Mouse (Mus musculus): ENCODE results near the gene Slc27a1. TPM values are rescaled to one million over a fixed set of nuclear protein-coding genes. Genes with fewer than 3 reads are reported as not detected.

Slc27a1 gene
- polyA plus RNA-seq, 1 experiment from 2014 or later: 35.2 TPM

DNA sequence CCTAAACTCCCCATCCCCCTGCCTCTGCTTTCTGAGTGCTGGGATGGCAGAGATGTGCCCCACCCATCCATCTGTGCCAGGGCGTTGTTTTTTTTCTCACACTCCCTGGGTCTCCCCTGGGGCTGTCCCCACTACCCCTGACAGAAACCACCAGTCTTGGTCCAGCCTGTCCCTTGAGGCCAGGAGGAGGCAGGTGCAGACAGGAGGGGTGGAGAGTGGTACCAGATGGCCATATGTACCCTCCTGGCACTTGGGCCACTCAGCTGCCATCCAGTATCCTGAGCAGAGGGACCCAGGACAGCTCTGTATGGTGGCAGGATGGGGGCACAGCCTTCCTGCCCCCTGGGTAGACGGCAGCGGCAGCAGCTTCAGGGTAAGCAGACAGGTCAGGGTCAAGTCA lies 28.8 kb downstream of the Slc27a1 start, which contains the start of gene Fam129c:
Gene Fam129c (plus strand): TSS at position 198 of the 400 bp plus-strand sequence.
- Histone ChIP-seq H3K9me3 (replicated peaks; ENCODE audit: control insufficient read depth, low read length) (no peaks in the 10 kb centered on the region), H3K4me3 (replicated peaks; ENCODE audit: low read length) (no peak within 1 kb of the TSS), H3K4me2 (ENCODE audit: low read depth, low read length) (no peak within 1 kb of the TSS), H3K4me1 (ENCODE audit: control insufficient read depth, insufficient read depth, low read length) (peaks cover 18% of the 10 kb centered on the region), H3K9ac (ENCODE audit: low read length) (no peak within 1 kb of the TSS), H3K27me3 (ENCODE audit: control insufficient read depth, insufficient read depth, low read length) (peaks cover 7% of the 10 kb centered on the region), H3K27ac (ENCODE audit: low read length) (no peak within 1 kb of the TSS), H3K36me3 (ENCODE audit: control insufficient read depth, insufficient read depth, low read length) (no peaks in the 10 kb centered on the region; the same call in 1 of the 2 replicates)
- ATAC-seq (ENCODE audit: insufficient read depth, low FRiP score): no peak
- 82% methylated on average over 3 of the region's 3 CpGs for WGBS

DNA sequence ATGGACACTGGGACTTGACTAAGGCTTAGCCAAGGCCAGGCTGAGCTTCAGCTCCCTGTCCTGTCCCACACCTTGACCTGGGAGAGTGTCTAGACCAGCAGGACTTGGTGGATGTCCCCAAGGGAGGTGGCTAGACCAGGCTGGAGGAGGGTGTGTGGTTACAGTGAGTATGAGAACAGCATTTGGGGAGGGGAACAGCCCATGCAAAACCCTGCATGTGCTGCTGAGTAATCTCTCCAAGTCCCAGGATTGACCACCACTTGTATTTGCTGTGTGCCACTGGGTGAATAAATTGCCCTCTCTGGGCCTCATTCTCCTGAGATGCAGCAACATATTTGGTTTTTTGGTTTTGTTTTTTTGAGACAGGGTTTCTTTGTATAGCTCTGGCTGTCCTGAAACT lies 29.7 kb downstream of the Slc27a1 start:
- no peak overlapping the region for H3K4me3 ChIP-seq (replicated peaks; ENCODE audit: low read length)
- ATAC-seq (ENCODE audit: insufficient read depth, low FRiP score): no peak

GRCm38 (mm10) chr8:71598841-71599240 lies 30.2 kb downstream of the Slc27a1 start:
- H3K4me2 ChIP-seq (ENCODE audit: low read depth, low read length): no peak overlapping the region
- H3K27me3 ChIP-seq (ENCODE audit: control insufficient read depth, insufficient read depth, low read length): peaks cover 10% of the 10 kb centered on the region
- no peaks in the 10 kb centered on the region for H3K9me3 ChIP-seq (replicated peaks; ENCODE audit: control insufficient read depth, low read length)
- H3K4me3 ChIP-seq (replicated peaks; ENCODE audit: low read length): no peak overlapping the region
- no peak for ATAC-seq (ENCODE audit: insufficient read depth, low FRiP score)
- 92% methylated on average over 5 of the region's 5 CpGs for WGBS
- no peak overlapping the region for H3K9ac ChIP-seq (ENCODE audit: low read length)
- no peak overlapping the region for H3K27ac ChIP-seq (ENCODE audit: low read length)
- peaks cover 16% of the 10 kb centered on the region for H3K4me1 ChIP-seq (ENCODE audit: control insufficient read depth, insufficient read depth, low read length)
- no peaks in the 10 kb centered on the region; the same call in 1 of the 2 replicates for H3K36me3 ChIP-seq (ENCODE audit: control insufficient read depth, insufficient read depth, low read length)

More for the DNA sequence above, 29.7 kb downstream of the Slc27a1 start:
- Histone ChIP-seq H3K9ac (ENCODE audit: low read length) (no peak overlapping the region), H3K9me3 (replicated peaks; ENCODE audit: control insufficient read depth, low read length) (no peaks in the 10 kb centered on the region), H3K27ac (ENCODE audit: low read length) (no peak overlapping the region), H3K27me3 (ENCODE audit: control insufficient read depth, insufficient read depth, low read length) (peaks cover 10% of the 10 kb centered on the region), H3K36me3 (ENCODE audit: control insufficient read depth, insufficient read depth, low read length) (no peaks in the 10 kb centered on the region; the same call in 1 of the 2 replicates), H3K4me1 (ENCODE audit: control insufficient read depth, insufficient read depth, low read length) (peaks cover 17% of the 10 kb centered on the region), H3K4me2 (ENCODE audit: low read depth, low read length) (no peak overlapping the region)

DNA sequence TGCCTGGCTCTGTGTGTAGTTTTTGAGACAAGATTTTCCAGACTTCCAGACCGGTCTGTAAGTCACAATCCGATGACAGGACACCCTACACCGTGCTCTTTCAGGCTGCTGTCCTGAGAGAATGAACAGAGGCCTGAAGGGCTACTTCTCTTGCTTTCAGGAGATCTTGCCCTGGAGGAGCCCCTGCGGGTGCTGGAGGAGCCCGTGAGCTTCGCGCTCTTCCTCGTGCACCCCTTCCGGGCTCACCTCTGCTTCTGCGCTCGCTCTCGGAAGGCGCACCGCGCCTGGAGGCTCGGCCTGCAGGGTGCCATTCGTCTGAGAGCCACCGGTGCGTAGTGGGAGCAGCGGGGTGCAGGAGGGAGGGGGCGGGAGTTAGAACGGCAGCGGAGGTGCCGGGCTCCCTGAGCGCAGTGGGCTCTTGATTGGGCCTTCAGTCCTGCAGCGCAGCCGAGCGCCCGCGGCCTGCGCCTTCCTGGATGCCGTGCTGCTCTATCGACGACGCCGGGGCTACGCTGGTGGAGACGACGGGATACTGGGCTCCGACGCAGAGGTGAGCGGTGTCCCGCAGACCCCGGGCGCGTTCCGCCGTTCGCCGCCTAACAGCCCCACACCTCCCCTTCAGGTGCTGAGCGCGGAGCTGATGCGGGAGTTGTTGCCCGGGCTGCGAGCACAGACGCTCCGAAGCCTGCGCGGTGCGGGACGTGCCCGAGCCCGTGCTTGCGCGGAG lies 33.4 kb downstream of the Slc27a1 start:
- Histone ChIP-seq H3K27ac (ENCODE audit: low read length) (peak overlapping the region; percentile 36; the same call in 1 of the 2 replicates), H3K27me3 (ENCODE audit: control insufficient read depth, insufficient read depth, low read length) (peaks cover 10% of the 10 kb centered on the region), H3K9ac (ENCODE audit: low read length) (peak overlapping the region; percentile 59), H3K4me1 (ENCODE audit: control insufficient read depth, insufficient read depth, low read length) (peaks cover 12% of the 10 kb centered on the region), H3K4me3 (replicated peaks; ENCODE audit: low read length) (peak overlapping the region; percentile 43), H3K4me2 (ENCODE audit: low read depth, low read length) (peak overlapping the region; percentile 70), H3K36me3 (ENCODE audit: control insufficient read depth, insufficient read depth, low read length) (no peaks in the 10 kb centered on the region), H3K9me3 (replicated peaks; ENCODE audit: control insufficient read depth, low read length) (no peaks in the 10 kb centered on the region)
- 4% methylated on average over 65 of the region's 65 CpGs for WGBS
- 0 out of 2 replicates have a peak, but pooled peaks have one; percentile 5 for ATAC-seq (ENCODE audit: insufficient read depth, low FRiP score)

- Histone ChIP-seq H3K9ac (ENCODE audit: low read length) (peak overlapping the region; percentile 59), H3K27ac (ENCODE audit: low read length) (peak overlapping the region; percentile 36; the same call in 1 of the 2 replicates), H3K4me2 (ENCODE audit: low read depth, low read length) (peak overlapping the region; percentile 70), H3K9me3 (replicated peaks; ENCODE audit: control insufficient read depth, low read length) (no peaks in the 10 kb centered on the region), H3K36me3 (ENCODE audit: control insufficient read depth, insufficient read depth, low read length) (no peaks in the 10 kb centered on the region), H3K4me1 (ENCODE audit: control insufficient read depth, insufficient read depth, low read length) (peaks cover 12% of the 10 kb centered on the region), H3K27me3 (ENCODE audit: control insufficient read depth, insufficient read depth, low read length) (peaks cover 10% of the 10 kb centered on the region), H3K4me3 (replicated peaks; ENCODE audit: low read length) (peak overlapping the region; percentile 43)
- WGBS: under 1% methylated on average over 32 of the region's 32 CpGs
- peak; percentile 93 for ATAC-seq (ENCODE audit: insufficient read depth, low FRiP score)
Measured at GRCm38 (mm10) chr8:71602666-71603334, 34.1 kb downstream of the Slc27a1 start.

GRCm38 (mm10) chr8:71604021-71604420 lies 35.3 kb downstream of the Slc27a1 start:
- ATAC-seq (ENCODE audit: insufficient read depth, low FRiP score): no peak
- 53% methylated on average over 7 of the region's 7 CpGs for WGBS

DNA sequence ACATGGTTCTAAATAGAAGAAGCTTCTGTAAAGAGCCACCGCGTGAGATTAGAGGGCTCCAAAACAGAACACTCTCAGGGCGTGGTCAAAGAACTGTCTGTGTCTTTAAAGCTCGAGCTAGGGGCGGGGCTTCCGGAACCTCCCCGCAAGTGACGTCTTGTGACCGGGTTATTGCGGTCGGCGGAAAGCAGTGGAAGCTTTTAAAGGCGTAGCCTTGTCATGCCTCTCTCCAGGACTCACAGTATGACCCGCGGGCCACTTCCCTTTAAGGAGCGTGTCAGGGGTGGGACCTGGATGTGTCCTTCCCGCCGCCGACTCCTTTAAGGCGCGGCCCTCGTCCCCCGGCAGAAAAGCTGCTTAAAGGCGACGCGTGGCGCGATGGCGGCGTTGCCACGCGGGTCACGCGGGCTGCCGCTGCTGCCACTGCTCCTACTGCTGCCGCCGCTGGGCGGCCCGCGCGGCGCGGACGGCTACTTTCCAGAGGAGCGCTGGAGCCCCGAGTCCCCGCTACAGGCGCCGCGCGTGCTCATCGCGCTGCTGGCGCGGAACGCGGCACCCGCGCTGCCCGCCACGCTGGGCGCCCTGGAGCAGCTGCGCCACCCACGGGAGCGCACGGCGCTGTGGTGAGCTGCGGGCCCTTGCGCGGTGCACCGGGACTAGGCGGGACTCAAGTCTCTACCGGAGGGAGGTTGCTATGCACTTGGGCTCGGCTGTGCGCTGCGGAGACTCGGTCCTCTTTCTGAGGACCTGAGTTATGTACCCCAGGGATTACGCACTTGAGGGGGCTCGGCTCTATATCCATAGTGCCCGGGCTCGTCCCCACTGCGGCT lies 42.4 kb downstream of the Slc27a1 start, which contains the start of gene Colgalt1:
Gene Colgalt1 (plus strand): TSS at position 177 of the 830 bp plus-strand sequence.
- ATAC-seq (ENCODE audit: insufficient read depth, low FRiP score): peak; percentile 99
- peaks cover 12% of the 10 kb centered on the region for H3K4me1 ChIP-seq (ENCODE audit: control insufficient read depth, insufficient read depth, low read length)
- no peaks in the 10 kb centered on the region for H3K9me3 ChIP-seq (replicated peaks; ENCODE audit: control insufficient read depth, low read length)
- no peaks in the 10 kb centered on the region for H3K27me3 ChIP-seq (ENCODE audit: control insufficient read depth, insufficient read depth, low read length)
- H3K9ac ChIP-seq (ENCODE audit: low read length): peak within 1 kb of the TSS; percentile 92
- peak within 1 kb of the TSS; percentile 76 for H3K4me3 ChIP-seq (replicated peaks; ENCODE audit: low read length)
- H3K4me2 ChIP-seq (ENCODE audit: low read depth, low read length): peak within 1 kb of the TSS; percentile 86
- peaks cover 10% of the 10 kb centered on the region; the same call in 1 of the 2 replicates for H3K36me3 ChIP-seq (ENCODE audit: control insufficient read depth, insufficient read depth, low read length)
- H3K27ac ChIP-seq (ENCODE audit: low read length): peak within 1 kb of the TSS; percentile 84
- under 1% methylated on average over 82 of the region's 82 CpGs for WGBS

More at GRCm38 (mm10) chr8:71604021-71604420, 35.3 kb downstream of the Slc27a1 start:
- peaks cover 12% of the 10 kb centered on the region for H3K4me1 ChIP-seq (ENCODE audit: control insufficient read depth, insufficient read depth, low read length)
- H3K27me3 ChIP-seq (ENCODE audit: control insufficient read depth, insufficient read depth, low read length): peaks cover 10% of the 10 kb centered on the region
- no peak overlapping the region for H3K27ac ChIP-seq (ENCODE audit: low read length)
- H3K36me3 ChIP-seq (ENCODE audit: control insufficient read depth, insufficient read depth, low read length): no peaks in the 10 kb centered on the region
- no peak overlapping the region for H3K4me2 ChIP-seq (ENCODE audit: low read depth, low read length)
- 0 out of 2 replicates have a peak overlapping the region, but pooled peaks have one; percentile 44 for H3K9ac ChIP-seq (ENCODE audit: low read length)
- H3K9me3 ChIP-seq (replicated peaks; ENCODE audit: control insufficient read depth, low read length): no peaks in the 10 kb centered on the region
- H3K4me3 ChIP-seq (replicated peaks; ENCODE audit: low read length): no peak overlapping the region

DNA sequence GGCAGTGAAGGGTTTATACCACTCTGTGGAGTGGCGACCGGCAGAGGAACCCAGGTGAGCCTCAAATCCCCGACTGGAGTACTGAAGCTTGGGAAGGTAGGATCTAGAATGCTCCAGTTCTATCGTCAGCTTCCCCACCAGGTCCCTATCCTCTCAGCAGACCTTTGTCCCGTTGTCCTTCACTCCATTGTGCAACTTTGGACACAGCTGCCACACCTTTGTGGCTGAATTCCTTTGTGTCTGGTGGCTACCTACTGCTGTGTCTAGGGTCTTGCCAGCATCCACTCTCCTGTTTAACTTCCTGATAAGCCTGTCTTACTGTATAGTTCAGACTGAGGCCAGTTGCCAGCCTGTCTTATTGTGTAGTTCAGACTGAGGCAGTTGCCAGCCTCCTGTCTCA lies 43.5 kb downstream of the Slc27a1 start:
- H3K27me3 ChIP-seq (ENCODE audit: control insufficient read depth, insufficient read depth, low read length): no peaks in the 10 kb centered on the region
- peaks cover 12% of the 10 kb centered on the region for H3K4me1 ChIP-seq (ENCODE audit: control insufficient read depth, insufficient read depth, low read length)
- no peaks in the 10 kb centered on the region for H3K9me3 ChIP-seq (replicated peaks; ENCODE audit: control insufficient read depth, low read length)
- ATAC-seq (ENCODE audit: insufficient read depth, low FRiP score): no peak
- H3K36me3 ChIP-seq (ENCODE audit: control insufficient read depth, insufficient read depth, low read length): peaks cover 14% of the 10 kb centered on the region; the same call in 1 of the 2 replicates
- peak overlapping the region; percentile 92 for H3K9ac ChIP-seq (ENCODE audit: low read length)
- no peak overlapping the region for H3K27ac ChIP-seq (ENCODE audit: low read length)
- WGBS: 37% methylated on average over 5 of the region's 5 CpGs
- peak overlapping the region; percentile 76 for H3K4me3 ChIP-seq (replicated peaks; ENCODE audit: low read length)
- peak overlapping the region; percentile 86 for H3K4me2 ChIP-seq (ENCODE audit: low read depth, low read length)

Measured in stomach, embryonic 16.5 days (tissue).